Mouse (Mus musculus): ENCODE measurements around the gene Scube3. TPM values are rescaled to one million over a fixed set of nuclear protein-coding genes. Genes with fewer than 3 reads are reported as not detected.

Scube3 gene
- 1 to 10 TPM; 1.1 to 1.3 (median 1.2) TPM for total RNA-seq (2022)

DNA sequence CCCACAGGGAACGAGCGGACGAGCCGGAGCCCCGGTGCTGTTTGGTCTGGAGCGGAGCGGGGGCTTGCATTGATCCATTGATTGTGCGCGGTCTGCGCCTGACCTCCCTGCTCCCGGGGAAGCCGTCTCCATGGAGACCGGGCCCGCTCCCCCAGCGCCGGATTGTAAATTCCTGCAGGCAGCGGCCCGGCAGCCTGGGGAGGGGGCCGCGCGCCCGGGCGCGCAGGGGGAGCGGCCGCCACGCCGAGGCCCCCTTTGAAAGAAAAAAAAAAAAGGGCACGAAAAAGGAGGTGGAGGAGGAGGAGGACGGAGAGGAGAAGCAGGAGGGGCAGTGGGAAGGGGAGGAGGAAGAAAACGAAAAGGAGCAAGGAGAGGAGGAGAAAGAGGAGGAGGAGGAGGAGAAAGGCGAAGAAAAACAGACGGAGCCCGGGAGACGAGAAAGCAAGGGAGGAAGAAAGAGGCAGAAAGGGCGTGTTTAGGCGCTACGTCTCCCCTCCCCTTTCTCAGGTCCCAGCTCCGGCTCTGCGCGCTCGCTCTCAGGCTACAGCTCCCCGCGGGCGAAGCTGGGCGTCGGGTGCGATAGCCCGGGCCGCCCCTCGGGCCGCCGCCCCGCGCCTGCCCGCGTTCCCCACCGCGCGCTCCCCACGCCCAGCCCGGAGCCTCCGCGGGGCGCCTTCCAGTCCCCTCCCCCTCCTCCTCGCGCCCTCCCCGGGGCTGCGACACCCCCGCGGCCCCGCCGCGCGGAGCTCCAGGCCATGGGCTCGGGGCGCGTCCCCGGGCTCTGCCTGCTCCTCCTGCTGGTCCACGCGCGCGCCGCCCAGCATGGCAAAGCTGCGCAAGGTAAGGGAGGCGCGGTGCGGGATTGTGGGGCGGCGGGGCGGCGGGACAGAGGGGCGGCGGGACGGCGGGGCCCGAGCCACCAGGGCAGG, at the start of gene Scube3:
Scube3 (plus strand) TSS at position 371 of the 929 bp plus-strand sequence.
- no peak for DNase-seq (ENCODE audit: low spot score in 2 of 2)

GRCm38 (mm10) chr17:28092297-28092696, 49.6 kb upstream of the Scube3 start:
- DNase-seq (ENCODE audit: low spot score in 2 of 2), result no peak

GRCm38 (mm10) chr17:28093837-28094236, 48.1 kb upstream of the Scube3 start:
- DNase-seq (ENCODE audit: low spot score in 2 of 2), result no peak

- no peak for DNase-seq (ENCODE audit: low spot score in 2 of 2)
Observed at GRCm38 (mm10) chr17:28096418-28096817, 45.5 kb upstream of the Scube3 start.

GRCm38 (mm10) chr17:28097308-28097707, 44.6 kb upstream of the Scube3 start:
- DNase-seq (ENCODE audit: low spot score in 2 of 2), result no peak

- no peak for DNase-seq (ENCODE audit: low spot score in 2 of 2)
Observed at GRCm38 (mm10) chr17:28099086-28099485, 42.9 kb upstream of the Scube3 start.

- no peak for DNase-seq (ENCODE audit: low spot score in 2 of 2)
Observed at GRCm38 (mm10) chr17:28100669-28101068, 41.3 kb upstream of the Scube3 start.

DNA sequence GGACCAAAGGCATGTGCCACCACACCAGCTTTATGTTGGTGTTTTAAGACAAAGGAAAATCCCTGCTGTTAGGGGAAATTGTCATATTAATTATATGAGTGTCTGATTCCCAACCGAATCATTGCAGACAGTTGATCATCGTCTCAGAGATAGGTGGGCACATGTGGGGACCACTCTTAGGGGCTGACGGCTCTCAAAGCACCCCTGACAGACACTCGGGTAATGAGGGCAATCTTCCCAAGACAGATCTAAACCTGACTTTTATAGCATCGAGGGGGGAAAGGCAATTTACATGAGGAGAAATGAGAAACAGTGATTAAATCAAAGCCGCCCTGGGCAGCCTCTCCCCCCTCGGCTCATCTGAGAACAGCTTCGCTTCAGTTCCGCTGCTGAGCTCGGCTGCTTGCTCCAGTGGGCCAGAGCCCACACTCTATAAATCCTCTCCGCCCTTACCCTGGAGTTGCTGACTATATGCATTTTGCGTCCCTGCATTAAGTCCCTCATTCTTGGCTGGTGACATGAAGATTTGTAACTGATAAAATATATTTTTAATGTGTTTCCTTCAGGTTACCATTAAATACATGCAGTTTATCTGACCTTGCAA, 40.6 kb upstream of the Scube3 start:
- no peak for DNase-seq (ENCODE audit: low spot score in 2 of 2)

- no peak for DNase-seq (ENCODE audit: low spot score in 2 of 2)
Observed at GRCm38 (mm10) chr17:28101902-28102319, 40.0 kb upstream of the Scube3 start.

DNA sequence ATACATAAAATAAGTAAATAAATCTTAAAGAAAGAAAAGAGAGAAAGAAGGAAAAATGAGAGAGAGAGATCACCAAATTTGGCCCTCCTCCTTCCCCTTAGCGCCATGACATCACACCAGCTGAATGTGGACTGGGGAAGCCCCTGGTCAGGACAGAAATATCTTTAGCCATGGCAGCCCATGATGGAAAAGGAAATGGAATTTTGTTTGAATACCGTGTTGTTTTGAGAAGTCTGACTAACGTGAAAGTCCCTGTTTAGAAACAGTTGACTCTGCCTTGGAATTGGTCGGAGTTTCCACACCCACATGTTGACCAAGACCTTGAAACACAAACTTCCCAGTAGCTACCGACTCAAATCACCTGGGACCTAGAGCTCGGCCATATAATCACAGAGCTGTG, 37.5 kb upstream of the Scube3 start:
- DNase-seq (ENCODE audit: low spot score in 2 of 2), result no peak

GRCm38 (mm10) chr17:28106352-28106751, 35.6 kb upstream of the Scube3 start:
- no peak for DNase-seq (ENCODE audit: low spot score in 2 of 2)

- no peak for DNase-seq (ENCODE audit: low spot score in 2 of 2)
Observed at GRCm38 (mm10) chr17:28107275-28107674, 34.7 kb upstream of the Scube3 start.

DNA sequence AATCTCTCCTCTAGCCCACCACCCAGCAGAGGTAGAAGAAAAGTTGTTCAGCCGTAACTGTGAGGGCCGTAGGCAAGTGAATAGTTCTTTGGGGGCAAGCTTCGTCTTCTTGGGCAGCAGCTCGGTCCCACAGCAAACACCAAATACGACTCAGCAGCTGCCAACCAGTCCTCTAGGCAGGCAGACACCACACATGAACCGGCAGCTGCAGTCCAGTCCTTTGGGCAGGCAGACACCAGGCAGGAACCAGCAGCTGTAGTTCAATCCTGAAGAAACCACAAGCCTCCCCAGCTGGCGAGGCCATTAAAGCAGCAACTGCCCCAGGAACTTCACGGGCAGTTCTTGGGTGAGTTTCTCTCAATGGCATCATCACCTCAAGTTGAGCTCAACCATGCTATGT, 29.7 kb upstream of the Scube3 start:
- no peak for DNase-seq (ENCODE audit: low spot score in 2 of 2)

- DNase-seq (ENCODE audit: low spot score in 2 of 2), result no peak
Observed at GRCm38 (mm10) chr17:28116335-28116734, 25.6 kb upstream of the Scube3 start.

DNA sequence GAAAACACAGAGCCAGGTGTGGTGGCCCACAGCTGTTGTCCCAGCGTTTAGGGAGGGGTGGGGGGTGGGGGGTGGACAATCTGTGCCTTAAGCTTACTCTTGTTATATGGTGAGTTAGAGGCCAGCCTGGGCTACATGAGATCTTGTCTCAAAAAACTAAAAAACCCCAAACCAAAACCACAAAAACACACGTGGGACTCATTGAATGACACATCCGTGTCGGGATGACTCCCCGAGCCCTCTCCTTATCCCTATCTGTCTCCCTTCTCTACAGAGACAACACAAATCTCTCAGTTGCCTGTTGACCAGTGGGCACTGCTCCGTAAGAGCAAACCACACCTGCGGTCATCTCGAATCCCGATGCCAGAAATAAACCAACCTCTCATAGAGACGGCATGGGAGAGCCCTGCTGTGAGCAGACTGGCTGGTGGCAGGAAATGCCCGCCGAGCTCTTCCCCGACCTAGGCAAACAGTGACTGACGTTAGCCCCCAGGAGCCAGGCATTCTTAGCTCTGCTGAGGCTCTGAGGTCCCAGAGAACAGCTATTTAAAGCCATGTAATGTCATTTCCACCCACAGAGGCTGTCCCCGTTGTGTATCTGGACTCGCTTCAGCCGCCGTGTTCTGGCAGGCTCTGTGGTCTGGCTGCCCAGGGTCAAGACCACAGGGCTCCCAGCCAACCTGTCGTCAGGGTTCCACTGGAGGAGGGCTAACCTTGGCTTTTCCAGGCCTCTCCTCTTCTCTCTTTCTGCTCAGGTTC, 24.3 kb upstream of the Scube3 start:
- no peak for DNase-seq (ENCODE audit: low spot score in 2 of 2)

GRCm38 (mm10) chr17:28120460-28120859, 21.5 kb upstream of the Scube3 start:
- DNase-seq (ENCODE audit: low spot score in 2 of 2), result no peak

DNA sequence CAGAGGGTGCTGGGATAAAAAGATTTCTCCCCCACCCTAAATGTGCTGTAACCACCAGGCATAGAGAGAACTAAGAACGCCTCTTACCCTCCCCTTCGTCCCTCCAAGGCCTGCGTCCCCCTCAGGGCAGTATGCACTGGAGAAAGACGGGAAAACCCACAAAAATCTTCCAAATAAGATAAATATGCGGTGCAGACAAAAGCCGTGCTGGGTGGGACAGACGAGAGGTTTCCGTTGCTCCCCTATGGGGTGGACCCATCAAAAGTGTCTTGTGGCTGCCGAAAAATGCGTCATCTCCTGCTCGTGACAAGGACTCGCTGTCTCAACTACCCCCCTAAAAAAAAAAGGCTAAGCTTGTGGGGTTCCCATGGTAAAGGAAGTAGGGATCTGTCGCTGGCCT, 19.0 kb upstream of the Scube3 start:
- no peak for DNase-seq (ENCODE audit: low spot score in 2 of 2)

DNA sequence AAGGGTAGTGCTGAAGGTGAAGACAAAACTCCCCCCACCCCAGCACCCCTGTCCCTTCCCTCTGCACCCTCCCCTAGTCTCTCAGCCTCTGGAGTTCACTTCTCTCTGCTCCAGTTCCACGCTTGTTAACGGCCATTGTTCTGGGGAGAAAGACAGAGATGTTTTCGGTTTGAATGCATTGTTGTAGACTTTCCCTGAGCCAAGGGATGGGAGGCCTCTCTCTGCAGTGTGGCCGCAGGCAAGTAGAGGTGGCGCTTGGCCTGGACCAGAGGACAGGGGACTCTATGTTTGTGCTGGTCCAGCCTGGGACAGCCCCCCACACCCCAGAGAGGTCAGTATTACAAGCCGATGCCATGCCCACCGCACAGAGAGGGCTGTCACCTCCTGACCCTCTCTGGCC, 18.3 kb upstream of the Scube3 start:
- DNase-seq (ENCODE audit: low spot score in 2 of 2), result no peak

GRCm38 (mm10) chr17:28124368-28124767, 17.6 kb upstream of the Scube3 start:
- DNase-seq (ENCODE audit: low spot score in 2 of 2), result no peak

GRCm38 (mm10) chr17:28129796-28130195, 12.1 kb upstream of the Scube3 start:
- DNase-seq (ENCODE audit: low spot score in 2 of 2), result no peak

DNA sequence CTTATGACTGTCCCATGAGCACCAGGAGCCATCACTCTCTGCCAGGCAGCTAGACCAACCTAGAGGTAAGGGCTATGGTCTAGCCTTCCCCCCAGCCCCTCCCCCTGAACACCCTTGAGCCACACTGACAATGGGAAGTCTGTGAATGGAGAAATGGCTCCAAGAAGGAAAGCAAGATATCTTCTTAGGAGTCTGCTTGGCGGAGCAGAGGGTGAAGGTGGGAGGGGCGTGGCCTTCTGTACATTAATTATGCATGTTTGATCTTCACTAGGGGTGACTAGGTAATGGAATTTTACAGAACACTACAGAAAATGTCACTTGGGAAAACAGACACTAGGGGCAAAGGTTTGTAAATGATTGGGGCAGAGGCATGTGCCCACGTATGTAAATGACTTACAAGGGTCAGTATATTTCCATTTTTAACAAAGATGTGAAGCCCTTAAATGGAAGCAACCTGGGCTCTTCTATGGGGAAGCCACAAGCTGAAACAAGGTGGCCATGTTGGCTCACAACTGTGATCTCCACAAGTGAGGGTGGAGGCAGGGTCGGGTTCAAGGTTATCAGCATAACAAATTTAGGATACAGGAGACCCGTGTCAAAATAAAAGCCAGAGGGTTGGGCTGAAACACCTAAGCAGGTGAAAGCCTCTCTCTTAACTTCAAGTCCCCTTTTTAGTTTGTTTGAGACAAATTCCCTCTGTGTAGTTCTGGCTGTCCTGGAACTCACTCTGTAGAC, 11.4 kb upstream of the Scube3 start:
- no peak for DNase-seq (ENCODE audit: low spot score in 2 of 2)

Measured in layer of hippocampus, adult 8-10 months (tissue).